12 mouse cellular contexts compared by ENCODE assay signal in genomic region chr11:70871766-70872330, GRCm38 (mm10). TPM values are rescaled to one million over a fixed set of nuclear protein-coding genes. Genes with fewer than 3 reads are reported as not detected.
DNase-seq lines count a peak whose midpoint lies in the region.
"Had no signal": no experiment of that assay in that cellular context is flagged by ENCODE, and none has a peak within 500 bp of the region (broad histone marks: within the 10 kb centered on the region; RNA-seq: fewer than 3 reads in every experiment).

No protein-coding gene starts in this region.

- no peaks in the 10 kb centered on the region for H3K9me3 ChIP-seq in hindbrain, embryonic 10.5 days
- H3K9me3 ChIP-seq: forebrain, embryonic 12.5 days; hindbrain, embryonic 15.5 days had no signal

- no peak overlapping the region for H3K27ac ChIP-seq in hindbrain, embryonic 10.5 days
- H3K27ac ChIP-seq: forebrain, embryonic 12.5 days; hindbrain, embryonic 15.5 days had no signal

- H3K4me1 ChIP-seq in hindbrain, embryonic 10.5 days (replicated peaks): no peaks in the 10 kb centered on the region

- DNase-seq in kidney, adult 8-10 months: peak; percentile 29 to 55
- no peak for DNase-seq in kidney, adult 18-20 months
- peak; percentile 82 for DNase-seq in adrenal gland, postnatal 14 days
- DNase-seq in heart, adult 9 months (ENCODE audit: low spot score in 2 of 2): peak; percentile 46 to 48
- DNase-seq in lung, postnatal 25 days (ENCODE audit: low spot score): peak; percentile 12
- DNase-seq in hindbrain, embryonic 10.5 days (ENCODE audit: low spot score): no peak
- no peak for DNase-seq in yolk sac, embryonic 10.5 days (ENCODE audit: low spot score)
- DNase-seq: right cerebral cortex, postnatal 25 days; thymus, postnatal 14 days had no signal

- no peaks in the 10 kb centered on the region for H3K27me3 ChIP-seq in hindbrain, embryonic 10.5 days (ENCODE audit: insufficient read depth, poor library complexity, severe bottlenecking)
- H3K27me3 ChIP-seq: forebrain, embryonic 12.5 days; hindbrain, embryonic 15.5 days had no signal

- H3K36me3 ChIP-seq in hindbrain, embryonic 10.5 days: no peaks in the 10 kb centered on the region
- H3K36me3 ChIP-seq: forebrain, embryonic 12.5 days had no signal

- 94% methylated on average over 3 of the region's 3 CpGs for WGBS in hindbrain, embryonic 10.5 days

- no peak overlapping the region for H3K4me3 ChIP-seq in hindbrain, embryonic 10.5 days
- H3K4me3 ChIP-seq: forebrain, embryonic 12.5 days; hindbrain, embryonic 15.5 days had no signal

RNA-seq across cellular contexts. Expression of gene Rabep1, which starts 27.3 kb away (rescaled TPM):
- total RNA-seq in adrenal gland, postnatal 14 days (2021): 97.4 and 109 TPM in 2 replicates
- polyA plus RNA-seq in hindbrain, embryonic 10.5 days (2016; fragmentation: Nextera tagmentation; extraction: Ambion mirVana): 32.5 and 41.7 TPM in 2 replicates

RNA-seq across cellular contexts. Expression of gene Scimp, which starts 59.5 kb away (rescaled TPM):
- 0.41 and 1.2 TPM in 2 replicates for total RNA-seq in adrenal gland, postnatal 14 days (2021)
- not detected in 2 replicates for polyA plus RNA-seq in hindbrain, embryonic 10.5 days (2016; fragmentation: Nextera tagmentation; extraction: Ambion mirVana)
- total RNA-seq: left cerebral cortex, postnatal 10 days had no signal
- polyA plus RNA-seq: forebrain, embryonic 12.5 days; hindbrain, embryonic 15.5 days had no signal

Comparison
In these comparisons a context has a peak if more than half of its experiments do, and no peak if none do; other contexts are left out.
1. DNase-seq: peak in kidney, adult 8-10 months (2 of 2), adrenal gland, postnatal 14 days (single experiment), heart, adult 9 months (2 of 2) and lung, postnatal 25 days (single experiment); none in kidney, adult 18-20 months (single experiment), hindbrain, embryonic 10.5 days (single experiment) and yolk sac, embryonic 10.5 days (single experiment).